Mouse (Mus musculus): ENCODE results near the gene Cdh7. TPM values are rescaled to one million over a fixed set of nuclear protein-coding genes. Genes with fewer than 3 reads are reported as not detected.
"Not testable (repeated sequence)": the region's sequence is repeated elsewhere in the genome, so short reads cannot be mapped to it uniquely, and the experiment has no call there.

The Cdh7 gene
- 1 to 10 TPM; 4.7 to 5.9 TPM for total RNA-seq (2021)

GRCm38 (mm10) chr1:109982064-109982808 lies at the start of gene Cdh7:
TSS of gene Cdh7 (plus strand) at chr1:109982431.
- DNase-seq (ENCODE audit: extremely low spot score in 1 of 2, low spot score in 1 of 2), result peak; percentile 34 to 36

- peak in 1 of 2 experiments; percentile 11 for DNase-seq (ENCODE audit: extremely low spot score in 1 of 2, low spot score in 1 of 2)
Measured at GRCm38 (mm10) chr1:109932674-109933073, 49.6 kb upstream of the Cdh7 start.

GRCm38 (mm10) chr1:109948571-109948970 lies 33.7 kb upstream of the Cdh7 start:
- DNase-seq (ENCODE audit: extremely low spot score in 1 of 2, low spot score in 1 of 2), result no peak

DNA sequence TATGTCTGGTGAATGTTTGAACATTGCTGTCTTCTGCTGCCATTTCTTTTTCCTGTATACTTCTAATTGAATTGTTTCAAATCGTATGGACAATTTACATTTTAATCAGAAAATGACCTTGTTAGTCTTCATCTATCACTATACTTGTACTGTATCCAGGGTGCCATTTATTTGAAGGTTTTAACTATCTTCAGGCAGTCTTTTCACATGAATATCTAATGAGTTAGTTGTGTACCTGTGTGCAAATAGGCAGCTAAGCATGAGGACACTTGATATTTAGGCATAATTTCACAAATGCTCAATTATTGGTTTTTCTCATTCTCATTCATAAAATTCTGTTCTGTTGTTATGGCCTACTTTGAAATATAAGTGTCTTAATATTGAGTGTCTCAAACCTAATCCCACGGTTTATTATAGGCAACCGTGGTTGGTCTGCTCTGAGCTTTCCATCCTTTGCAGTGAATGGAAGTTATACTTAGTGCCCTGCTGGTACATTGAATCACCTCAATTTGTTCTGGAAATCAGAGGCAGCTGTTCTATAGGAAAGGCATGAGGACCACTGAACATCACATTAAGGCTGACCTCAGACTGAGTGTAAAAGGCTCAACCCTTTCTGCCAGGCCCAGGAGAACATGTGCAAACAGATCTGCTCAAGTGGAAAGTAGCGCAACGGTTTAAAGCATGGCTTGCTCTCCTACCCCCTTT lies 10.4 kb upstream of the Cdh7 start:
- no peak for DNase-seq (ENCODE audit: extremely low spot score in 1 of 2, low spot score in 1 of 2)

DNA sequence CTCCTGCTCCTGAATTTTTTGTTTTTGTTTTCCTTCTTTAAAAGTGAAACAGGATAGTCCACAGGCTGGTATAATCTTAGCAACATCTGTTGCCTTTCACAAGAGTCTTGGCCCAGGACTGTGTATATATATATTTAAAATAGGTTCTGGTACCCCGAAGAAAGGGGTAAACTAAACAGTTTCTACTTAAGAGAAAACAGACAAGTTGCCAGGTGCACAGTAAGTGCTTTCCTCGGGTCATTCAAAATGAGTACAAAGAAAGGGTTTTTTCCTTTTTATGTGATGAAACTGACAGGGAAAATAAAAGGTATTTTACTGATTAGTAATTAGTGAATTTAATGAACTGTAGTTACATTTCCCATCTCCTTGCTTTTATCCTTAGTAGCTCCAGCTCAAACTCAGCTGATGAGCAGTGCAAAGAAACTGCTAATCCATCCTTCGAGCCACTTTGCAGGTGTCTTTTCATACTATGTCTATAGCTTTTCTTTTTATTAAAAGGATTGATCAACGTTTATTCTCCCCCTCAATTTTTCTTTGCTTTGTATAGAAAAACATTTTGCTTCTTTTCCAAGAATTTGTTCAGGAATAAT lies 9.7 kb upstream of the Cdh7 start:
- no peak for DNase-seq (ENCODE audit: extremely low spot score in 1 of 2, low spot score in 1 of 2)

GRCm38 (mm10) chr1:109982809-109983536 lies 742 bp downstream of the Cdh7 start:
- peak; percentile 17 to 36 for DNase-seq (ENCODE audit: extremely low spot score in 1 of 2, low spot score in 1 of 2)

GRCm38 (mm10) chr1:109983537-109983912 lies 1.3 kb downstream of the Cdh7 start:
- no peak for DNase-seq (ENCODE audit: extremely low spot score in 1 of 2, low spot score in 1 of 2)

DNA sequence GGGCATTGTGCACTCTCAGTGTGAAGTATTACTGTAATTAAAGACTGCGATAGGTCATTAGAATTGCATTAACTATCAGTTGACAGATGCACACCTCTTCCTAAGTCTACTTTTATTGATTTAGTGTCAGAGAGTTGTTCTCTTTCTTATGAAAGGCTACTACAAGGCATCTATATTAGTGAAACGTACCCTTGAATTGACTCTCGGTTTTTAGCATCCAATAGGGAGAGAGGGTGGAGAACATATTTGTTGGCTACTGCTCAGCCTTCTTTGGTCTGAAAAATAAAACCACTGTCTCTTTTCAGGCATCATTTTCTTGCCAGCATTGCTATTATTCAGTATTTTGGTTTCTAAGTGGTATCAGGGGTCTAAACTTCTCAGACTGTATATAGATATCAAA lies 2.5 kb downstream of the Cdh7 start:
- DNase-seq (ENCODE audit: extremely low spot score in 1 of 2, low spot score in 1 of 2), result no peak

GRCm38 (mm10) chr1:109985468-109985867 lies 3.2 kb downstream of the Cdh7 start:
- DNase-seq (ENCODE audit: extremely low spot score in 1 of 2, low spot score in 1 of 2), result peak in 1 of 2 experiments; percentile 14

DNA sequence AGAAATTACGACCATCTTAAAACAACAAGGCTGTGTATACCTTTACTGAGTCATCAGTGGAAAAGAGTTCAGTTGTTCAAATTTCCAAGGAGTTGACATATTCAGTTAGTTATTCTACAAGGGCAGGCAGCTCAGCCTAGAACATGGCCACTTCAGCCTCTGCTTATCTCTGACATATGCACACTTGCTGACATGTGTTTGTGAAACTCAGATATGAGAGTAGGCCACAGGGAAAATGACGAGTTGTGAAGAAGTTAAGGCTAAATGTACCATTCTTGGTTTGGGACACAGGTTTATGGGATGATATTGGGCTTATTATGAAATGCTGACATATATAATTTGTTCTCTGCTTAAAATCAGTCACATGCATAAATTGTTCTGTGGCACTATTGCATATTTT lies 7.3 kb downstream of the Cdh7 start:
- no peak for DNase-seq (ENCODE audit: extremely low spot score in 1 of 2, low spot score in 1 of 2)

DNA sequence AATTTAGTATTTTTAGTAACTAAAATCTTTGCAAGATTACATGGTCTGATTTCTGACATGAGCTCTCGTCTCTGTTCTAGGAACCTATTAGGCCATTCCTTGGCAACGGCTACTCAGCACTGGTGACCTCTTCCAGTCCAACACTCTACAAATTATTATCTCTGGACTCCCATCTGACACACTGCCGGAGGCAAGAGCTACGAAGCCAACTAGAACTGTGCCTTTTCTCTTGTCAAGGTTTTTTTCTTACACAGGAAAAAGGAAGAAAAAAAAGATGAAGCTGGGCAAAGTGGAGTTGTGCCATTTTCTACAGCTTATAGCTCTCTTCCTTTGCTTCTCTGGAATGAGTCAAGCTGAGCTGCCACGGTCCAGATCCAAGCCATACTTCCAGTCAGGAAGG lies 11.7 kb downstream of the Cdh7 start:
- DNase-seq (ENCODE audit: extremely low spot score in 1 of 2, low spot score in 1 of 2), result no peak

GRCm38 (mm10) chr1:110004451-110004850 lies 22.2 kb downstream of the Cdh7 start:
- no peak for DNase-seq (ENCODE audit: extremely low spot score in 1 of 2, low spot score in 1 of 2)

DNA sequence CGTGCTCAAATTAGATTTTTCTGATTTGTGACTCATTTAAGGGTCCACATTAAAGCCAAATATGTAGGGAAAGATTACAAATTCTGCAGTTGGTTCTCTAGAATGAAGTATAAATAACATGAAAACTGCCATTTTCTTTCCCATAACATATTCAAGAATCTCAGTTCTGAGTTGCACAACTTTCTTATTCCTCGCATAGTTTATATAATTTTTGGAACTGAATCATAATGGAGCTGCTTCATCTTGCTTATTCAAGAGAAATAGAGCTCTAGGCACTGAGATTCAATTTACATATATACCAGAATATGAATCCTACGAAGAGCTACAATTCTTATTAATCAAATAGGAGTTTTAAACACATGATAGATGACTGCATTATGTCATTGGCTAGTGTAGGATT lies 22.8 kb downstream of the Cdh7 start:
- DNase-seq (ENCODE audit: extremely low spot score in 1 of 2, low spot score in 1 of 2), result no peak

DNA sequence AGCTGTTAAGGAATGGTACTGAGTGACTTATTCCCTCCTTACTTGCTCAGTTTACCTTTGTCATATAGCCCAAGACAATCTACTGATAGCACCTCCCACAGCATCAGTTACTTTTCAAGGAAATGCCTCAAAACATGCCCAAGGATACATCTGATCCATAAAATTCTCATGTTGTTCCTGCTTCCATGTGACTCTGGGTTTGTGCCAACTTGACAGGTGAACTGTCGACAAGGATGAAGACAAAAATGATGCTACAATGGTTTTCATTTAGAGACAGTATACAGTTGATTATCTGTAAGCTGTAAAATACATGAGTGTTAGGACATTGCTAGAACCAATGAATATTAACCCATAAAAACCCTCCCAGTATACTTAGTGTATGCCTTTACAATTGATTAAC lies 29.9 kb downstream of the Cdh7 start:
- no peak for DNase-seq (ENCODE audit: extremely low spot score in 1 of 2, low spot score in 1 of 2)

- DNase-seq (ENCODE audit: extremely low spot score in 1 of 2, low spot score in 1 of 2), result no peak
Measured at GRCm38 (mm10) chr1:110056317-110056716, 74.1 kb downstream of the Cdh7 start.

DNA sequence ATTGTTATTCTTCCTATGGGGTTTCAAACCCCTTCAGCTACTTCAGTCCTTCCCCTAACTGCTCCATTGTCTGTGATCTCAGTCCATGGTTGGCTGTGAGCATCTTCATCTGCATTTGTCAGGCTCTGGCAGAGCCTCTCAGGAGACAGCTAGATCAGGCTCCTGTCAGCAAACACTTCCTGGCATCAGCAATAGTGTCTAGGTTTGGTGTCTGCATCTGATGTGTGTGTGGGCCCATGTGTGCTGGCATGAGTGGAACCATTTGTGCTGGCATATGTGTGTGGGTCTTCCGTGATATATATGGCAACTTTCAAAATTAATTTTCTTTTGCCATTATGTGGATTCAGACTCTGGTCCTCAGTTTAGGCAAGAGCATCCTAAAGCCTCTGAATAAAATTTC lies 85.2 kb downstream of the Cdh7 start:
- peak in 1 of 2 experiments; percentile 7 for DNase-seq (ENCODE audit: extremely low spot score in 1 of 2, low spot score in 1 of 2)

GRCm38 (mm10) chr1:110078471-110078870 lies 96.2 kb downstream of the Cdh7 start:
- DNase-seq (ENCODE audit: extremely low spot score in 1 of 2, low spot score in 1 of 2), result no peak

- DNase-seq (ENCODE audit: extremely low spot score in 1 of 2, low spot score in 1 of 2), result no peak
Measured at GRCm38 (mm10) chr1:110118071-110118470, 135.8 kb downstream of the Cdh7 start.

- DNase-seq (ENCODE audit: extremely low spot score in 1 of 2, low spot score in 1 of 2), result no peak
Measured at GRCm38 (mm10) chr1:110118862-110119261, 136.6 kb downstream of the Cdh7 start.

DNA sequence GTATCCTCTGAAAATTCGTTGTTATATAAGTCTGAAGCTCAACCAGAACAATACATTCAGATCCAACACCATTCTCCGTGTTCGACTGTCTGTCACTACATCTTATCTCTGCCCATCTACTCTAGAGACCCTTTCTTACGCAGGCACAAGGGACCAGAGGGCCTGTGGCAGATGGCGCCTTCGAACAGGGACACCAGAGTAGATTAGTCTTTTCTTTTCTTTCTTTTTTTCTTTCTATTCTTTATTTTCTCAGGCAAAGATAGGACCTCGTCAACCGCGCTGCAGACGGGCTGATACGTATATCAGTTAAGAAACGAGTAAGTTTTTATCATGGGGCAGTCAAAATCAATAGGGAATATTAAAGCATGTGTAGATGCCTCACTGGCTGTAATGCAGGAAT lies 189.2 kb downstream of the Cdh7 start:
- not testable (repeated sequence) for DNase-seq (ENCODE audit: extremely low spot score in 1 of 2, low spot score in 1 of 2)
